Mouse (Mus musculus) liver, embryonic 13.5 days (tissue): Measurements from ENCODE around the gene Prx. TPM values are rescaled to one million over a fixed set of nuclear protein-coding genes. Genes with fewer than 3 reads are reported as not detected.

Experiments used
- ATAC-seq: fragments of 200-750 bp; cut with Nextera tagmentation; 2 replicates; pipeline ENCODE4 v1.8.0; 2017; ENCODE audit warnings: low read depth, mild to moderate bottlenecking, moderate number of reproducible peaks, moderate library complexity
- DNase-seq: peaks from one replicate; pipeline ENCODE4 v3.0.0; 2022
- H3K27ac ChIP-seq: fragments of 300-500 bp; sonication (generic); 2 replicates; pipeline ENCODE4 v1.5.1; 2015; ENCODE audit warnings: moderate library complexity, mild to moderate bottlenecking, inconsistent platforms
- H3K27me3 ChIP-seq: fragments of 300-500 bp; sonication (generic); 2 replicates; pipeline ENCODE4 v1.6.1; 2015; ENCODE audit warnings: mild to moderate bottlenecking, inconsistent platforms
- H3K36me3 ChIP-seq: fragments of 300-500 bp; sonication (generic); 2 replicates; pipeline ENCODE4 v1.6.1; 2015; ENCODE audit warnings: mild to moderate bottlenecking, inconsistent platforms
- H3K4me1 ChIP-seq: fragments of 300-500 bp; sonication (generic); replicated peaks from 2 replicates; pipeline ENCODE4 v1.6.1; 2015; ENCODE audit warnings: inconsistent platforms
- H3K4me2 ChIP-seq: fragments of 300-500 bp; sonication (generic); 2 replicates; pipeline ENCODE4 v1.6.1; 2015; ENCODE audit warnings: inconsistent platforms, mild to moderate bottlenecking, moderate library complexity
- H3K4me3 ChIP-seq: fragments of 300-500 bp; sonication (generic); replicated peaks from 2 replicates; pipeline ENCODE4 v1.5.1; 2015; ENCODE audit warnings: mild to moderate bottlenecking, inconsistent platforms
- H3K9ac ChIP-seq: fragments of 300-500 bp; sonication (generic); 2 replicates; pipeline ENCODE4 v1.6.1; 2015; ENCODE audit warnings: mild to moderate bottlenecking, inconsistent platforms
- H3K9me3 ChIP-seq: fragments of 300-500 bp; sonication (generic); replicated peaks from 2 replicates; pipeline ENCODE4 v1.6.1; 2016; ENCODE audit warnings: inconsistent platforms
- WGBS: fragments of 180-500 bp; shearing (Covaris S2); methylation state at CpG from one replicate; pipeline ENCODE4 v1.1.7; 2015; ENCODE audit not compliant: insufficient replicate concordance; 5-methylcytosine and 5-hydroxymethylcytosine counted together
- polyA plus RNA-seq: library from polyadenylated mRNA; unstranded; fragments of >200 nt; fragmentation: Nextera tagmentation; extraction: Ambion mirVana; gene quantifications from 2 replicates; pipeline ENCODE4 v1.2.1, GENCODE M21; 2015

Gene Prx
- polyA plus RNA-seq, 1 experiment from 2014 or later = 0.78 TPM

DNA sequence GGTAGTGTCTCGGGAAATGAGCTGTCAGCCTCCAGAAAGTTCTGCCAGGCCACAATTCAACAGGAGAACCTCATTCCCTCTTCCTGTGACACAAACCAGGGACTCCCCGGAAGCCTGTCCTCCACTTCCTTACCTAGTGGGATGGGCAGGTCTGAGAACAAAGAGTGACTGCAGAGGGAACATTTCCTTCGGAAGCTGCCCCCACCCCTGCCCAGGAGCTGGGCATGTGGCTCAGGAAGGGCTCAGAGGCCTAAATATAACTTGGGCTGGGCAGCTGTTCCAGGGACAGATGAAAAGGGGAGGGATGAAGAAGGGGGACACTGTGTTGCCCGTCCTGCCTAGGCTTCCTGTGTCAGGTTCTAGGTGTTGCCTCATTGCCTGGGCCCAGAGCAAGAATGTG lies 2.5 kb downstream of the Prx start:
- H3K4me1 ChIP-seq = peaks cover 31% of the 10 kb centered on the region
- no peak overlapping the region for H3K9ac ChIP-seq
- no peak overlapping the region for H3K4me3 ChIP-seq
- no peak overlapping the region for H3K4me2 ChIP-seq
- H3K36me3 ChIP-seq = no peaks in the 10 kb centered on the region
- no peak for ATAC-seq
- DNase-seq = no peak
- WGBS = 50% methylated on average over 4 of the region's 4 CpGs
- H3K27ac ChIP-seq = no peak overlapping the region
- H3K27me3 ChIP-seq = no peaks in the 10 kb centered on the region
- H3K9me3 ChIP-seq = no peaks in the 10 kb centered on the region

DNA sequence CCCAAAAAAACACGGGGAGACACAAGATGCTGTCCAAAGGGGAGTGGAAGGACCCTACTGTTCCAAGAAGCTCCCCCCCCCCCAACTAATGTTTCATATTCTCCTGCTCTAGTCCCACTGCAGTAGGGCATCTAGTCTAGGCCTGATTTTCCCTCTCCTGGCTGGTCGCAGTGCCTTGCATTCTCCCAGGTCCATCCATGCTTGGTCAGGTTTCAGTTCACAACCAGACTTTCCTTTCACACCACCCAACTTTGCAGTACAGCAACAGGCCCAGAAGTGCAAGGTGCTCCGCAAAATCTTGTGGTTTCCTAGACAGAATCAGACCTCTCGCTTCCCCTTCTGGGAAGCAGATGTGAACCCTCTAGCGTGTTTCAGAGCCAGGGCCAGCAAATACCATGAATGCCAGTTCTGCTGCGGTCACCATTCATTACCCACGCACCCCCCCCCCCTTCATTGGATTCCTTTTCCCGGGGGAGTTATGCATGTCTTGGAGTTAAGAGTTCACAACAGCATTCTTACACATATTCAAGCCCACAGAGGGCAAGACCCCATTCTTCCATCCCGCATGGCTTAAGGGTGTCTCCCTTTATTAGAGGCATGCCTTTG lies 7.7 kb downstream of the Prx start:
- peak overlapping the region; percentile 87 for H3K4me2 ChIP-seq
- H3K4me1 ChIP-seq = peaks cover 36% of the 10 kb centered on the region
- DNase-seq = no peak
- no peaks in the 10 kb centered on the region for H3K36me3 ChIP-seq
- ATAC-seq = no peak
- H3K4me3 ChIP-seq = peak overlapping the region; percentile 69
- H3K27ac ChIP-seq = peak overlapping the region; percentile 99
- 36% methylated on average over 9 of the region's 9 CpGs for WGBS
- no peaks in the 10 kb centered on the region for H3K27me3 ChIP-seq
- peak overlapping the region; percentile 73 for H3K9ac ChIP-seq
- H3K9me3 ChIP-seq = no peaks in the 10 kb centered on the region

DNA sequence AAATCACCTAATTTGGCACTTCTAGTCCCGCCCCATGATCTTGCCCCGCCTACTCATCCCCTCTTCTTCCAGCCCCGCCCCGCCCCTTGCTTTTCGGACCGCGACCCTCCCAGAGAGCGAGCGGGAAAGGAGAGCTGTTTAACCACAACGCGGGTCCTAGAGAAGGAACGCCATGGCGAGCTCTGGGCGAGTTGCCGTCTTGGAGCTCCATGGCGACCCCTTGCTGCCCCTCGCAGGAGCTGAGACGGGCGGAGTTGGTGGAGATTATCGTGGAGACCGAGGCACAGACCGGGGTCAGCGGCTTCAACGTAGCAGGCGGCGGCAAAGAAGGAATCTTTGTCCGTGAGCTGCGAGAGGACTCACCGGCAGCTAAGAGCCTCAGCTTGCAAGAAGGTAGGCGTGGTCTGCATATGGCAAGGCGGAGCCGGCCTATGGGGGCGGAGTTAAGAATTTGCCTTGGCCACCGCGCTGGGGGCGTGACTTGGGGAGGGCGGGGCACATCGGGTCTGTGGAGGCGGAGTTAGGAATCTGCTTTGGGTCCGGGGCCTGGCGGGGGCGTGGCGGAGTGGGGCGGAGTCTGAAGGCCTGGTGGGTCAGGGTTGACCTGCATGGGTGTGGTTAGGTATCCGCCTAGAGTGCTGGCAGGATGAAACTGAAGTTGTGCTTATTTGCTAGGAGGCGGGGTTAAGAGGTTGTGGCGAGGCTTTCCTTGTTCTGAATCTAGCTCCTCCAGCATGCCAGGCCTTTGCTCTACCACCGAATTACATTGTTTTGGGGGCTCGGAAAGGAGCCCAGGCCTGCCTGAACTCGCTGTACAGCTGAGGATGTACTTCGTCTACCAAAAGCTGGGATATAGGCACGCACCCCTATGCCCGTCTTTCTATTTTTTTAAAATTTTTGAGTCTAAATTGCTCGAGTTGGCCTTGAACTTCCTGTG lies 8.9 kb downstream of the Prx start:
- under 1% methylated on average over 54 of the region's 54 CpGs for WGBS
- ATAC-seq (peak; percentile 95), DNase-seq (peak; percentile 100)
- Histone ChIP-seq H3K27ac (peak overlapping the region; percentile 99), H3K4me2 (peak overlapping the region; percentile 87), H3K9ac (peak overlapping the region; percentile 74), H3K36me3 (no peaks in the 10 kb centered on the region), H3K4me1 (peaks cover 32% of the 10 kb centered on the region), H3K27me3 (no peaks in the 10 kb centered on the region), H3K9me3 (no peaks in the 10 kb centered on the region), H3K4me3 (peak overlapping the region; percentile 69)

DNA sequence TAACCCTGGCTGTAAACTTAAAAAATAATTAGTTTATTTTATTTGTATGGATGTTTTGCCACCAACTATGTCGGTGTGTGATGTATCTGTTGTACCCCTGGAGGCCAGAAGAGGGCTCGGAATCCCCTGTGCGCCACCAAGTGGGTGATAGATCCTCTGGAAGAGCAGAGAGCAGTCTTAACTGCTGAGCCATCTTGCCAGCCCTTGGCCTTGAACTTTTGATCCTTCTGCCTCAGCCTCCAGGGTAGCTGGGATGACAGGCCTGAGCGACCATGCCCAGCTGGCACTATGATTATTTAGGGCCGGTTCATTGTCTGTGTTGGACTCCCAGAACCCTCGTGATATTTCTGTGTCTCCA lies 9.5 kb downstream of the Prx start:
- Histone ChIP-seq H3K27me3 (no peaks in the 10 kb centered on the region), H3K9me3 (no peaks in the 10 kb centered on the region), H3K9ac (peak overlapping the region; percentile 74), H3K4me2 (peak overlapping the region; percentile 87), H3K27ac (peak overlapping the region; percentile 99), H3K4me1 (peaks cover 31% of the 10 kb centered on the region), H3K36me3 (no peaks in the 10 kb centered on the region), H3K4me3 (peak overlapping the region; percentile 69)
- ATAC-seq = peak; percentile 79
- WGBS = 16% methylated on average over 6 of the region's 6 CpGs
- DNase-seq = peak; percentile 71

DNA sequence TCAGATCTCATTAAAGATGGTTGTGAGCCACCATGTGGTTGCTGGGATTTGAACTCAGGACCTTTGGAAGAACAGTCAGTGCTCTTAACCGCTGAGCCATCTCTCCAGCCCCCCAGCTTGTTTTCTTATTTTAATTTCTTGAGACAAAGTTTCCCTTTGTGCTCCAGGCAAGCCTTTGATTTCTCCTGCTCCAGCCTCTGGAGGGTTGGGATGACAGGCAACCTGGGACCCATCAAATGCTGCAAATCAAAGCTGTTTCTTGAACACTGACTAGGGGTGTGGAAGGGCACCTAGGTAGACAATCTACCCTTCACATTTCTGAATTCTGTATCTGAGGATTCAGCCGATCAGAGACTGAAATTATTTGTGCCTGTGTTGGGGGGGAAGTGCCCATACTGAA lies 11.7 kb downstream of the Prx start:
- 70% methylated on average over 2 of the region's 2 CpGs for WGBS
- no peaks in the 10 kb centered on the region for H3K9me3 ChIP-seq

DNA sequence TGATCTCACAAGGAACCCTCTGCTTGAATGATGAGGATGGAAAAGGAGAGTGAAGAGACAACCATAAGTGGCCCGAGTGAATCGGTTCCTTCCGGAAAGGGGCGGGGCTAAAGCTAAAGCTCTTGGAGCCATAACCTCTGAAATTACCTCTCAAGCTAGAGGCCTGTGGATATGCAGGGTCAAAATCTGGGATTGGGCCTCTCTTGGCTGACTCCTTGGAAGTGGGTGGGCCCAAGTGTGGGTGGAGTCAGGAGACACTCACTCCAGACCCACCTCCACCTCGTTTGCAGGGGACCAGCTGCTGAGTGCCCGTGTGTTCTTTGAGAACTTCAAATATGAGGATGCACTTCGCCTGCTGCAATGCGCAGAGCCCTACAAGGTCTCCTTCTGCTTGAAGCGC lies 15.8 kb downstream of the Prx start:
- peaks cover 5% of the 10 kb centered on the region; the same call in 1 of the 2 replicates for H3K9me3 ChIP-seq
- WGBS = 69% methylated on average over 9 of the region's 9 CpGs
- H3K4me2 ChIP-seq = no peak overlapping the region
- H3K4me3 ChIP-seq = no peak overlapping the region
- ATAC-seq (no peak), DNase-seq (no peak)
- peaks cover 6% of the 10 kb centered on the region; the same call in 1 of the 2 replicates for H3K4me1 ChIP-seq
- H3K27ac ChIP-seq = no peak overlapping the region
- 0 out of 2 replicates have a peak, but pooled peaks cover 6% of the 10 kb centered on the region for H3K36me3 ChIP-seq
- H3K27me3 ChIP-seq = no peaks in the 10 kb centered on the region
- H3K9ac ChIP-seq = no peak overlapping the region

More for the DNA sequence above, 11.7 kb downstream of the Prx start:
- Histone ChIP-seq H3K4me3 (no peak overlapping the region), H3K9ac (no peak overlapping the region), H3K27me3 (no peaks in the 10 kb centered on the region), H3K4me1 (peaks cover 34% of the 10 kb centered on the region), H3K4me2 (no peak overlapping the region), H3K27ac (no peak overlapping the region), H3K36me3 (no peaks in the 10 kb centered on the region)
- ATAC-seq (no peak), DNase-seq (no peak)

DNA sequence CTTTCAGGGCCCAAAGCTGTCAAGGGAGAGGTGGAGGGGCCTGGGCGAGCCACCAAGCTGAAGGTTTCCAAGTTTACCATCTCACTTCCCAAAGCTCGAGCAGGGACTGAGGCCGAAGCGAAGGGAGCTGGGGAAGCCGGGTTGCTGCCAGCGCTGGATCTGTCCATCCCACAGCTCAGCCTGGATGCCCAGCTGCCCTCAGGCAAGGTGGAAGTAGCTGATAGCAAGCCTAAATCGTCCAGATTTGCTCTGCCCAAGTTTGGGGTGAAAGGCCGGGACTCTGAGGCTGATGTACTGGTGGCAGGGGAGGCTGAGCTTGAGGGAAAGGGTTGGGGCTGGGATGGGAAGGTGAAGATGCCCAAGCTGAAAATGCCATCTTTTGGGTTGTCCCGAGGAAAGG lies 19.2 kb downstream of the Prx start:
- WGBS = 65% methylated on average over 9 of the region's 9 CpGs
- no peak for ATAC-seq
- H3K27ac ChIP-seq = no peak overlapping the region

DNA sequence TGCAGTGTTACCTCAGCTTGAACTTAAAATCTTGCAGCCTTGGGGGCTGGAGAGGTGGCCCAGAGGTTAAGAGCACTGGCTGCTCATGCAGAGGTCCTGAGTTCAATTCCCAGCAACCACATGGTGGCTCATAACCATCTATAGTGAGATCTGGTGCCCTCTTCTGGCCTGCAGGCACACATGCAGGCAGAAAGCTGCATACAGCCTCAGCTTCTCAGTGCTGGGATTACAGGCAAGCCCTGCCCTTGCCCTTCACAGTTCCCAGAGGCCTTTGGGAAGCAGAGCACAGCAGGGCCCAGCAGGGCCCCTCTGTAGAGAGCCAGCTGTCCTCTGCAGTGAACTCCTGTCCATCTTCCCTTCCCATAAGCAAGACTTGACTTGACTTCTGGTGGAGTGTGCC lies 21.0 kb downstream of the Prx start:
- ATAC-seq = no peak
- Histone ChIP-seq H3K27ac (no peak overlapping the region), H3K9ac (no peak overlapping the region), H3K27me3 (no peaks in the 10 kb centered on the region), H3K36me3 (0 out of 2 replicates have a peak, but pooled peaks cover 6% of the 10 kb centered on the region), H3K9me3 (peaks cover 6% of the 10 kb centered on the region; the same call in 1 of the 2 replicates), H3K4me2 (no peak overlapping the region), H3K4me3 (no peak overlapping the region), H3K4me1 (peaks cover 7% of the 10 kb centered on the region)
- DNase-seq = no peak

More for the DNA sequence above, 19.2 kb downstream of the Prx start:
- Histone ChIP-seq H3K4me1 (peaks cover 9% of the 10 kb centered on the region), H3K9ac (no peak overlapping the region), H3K36me3 (0 out of 2 replicates have a peak, but pooled peaks cover 6% of the 10 kb centered on the region), H3K27me3 (no peaks in the 10 kb centered on the region), H3K4me3 (no peak overlapping the region), H3K9me3 (peaks cover 6% of the 10 kb centered on the region; the same call in 1 of the 2 replicates), H3K4me2 (no peak overlapping the region)
- DNase-seq = no peak

DNA sequence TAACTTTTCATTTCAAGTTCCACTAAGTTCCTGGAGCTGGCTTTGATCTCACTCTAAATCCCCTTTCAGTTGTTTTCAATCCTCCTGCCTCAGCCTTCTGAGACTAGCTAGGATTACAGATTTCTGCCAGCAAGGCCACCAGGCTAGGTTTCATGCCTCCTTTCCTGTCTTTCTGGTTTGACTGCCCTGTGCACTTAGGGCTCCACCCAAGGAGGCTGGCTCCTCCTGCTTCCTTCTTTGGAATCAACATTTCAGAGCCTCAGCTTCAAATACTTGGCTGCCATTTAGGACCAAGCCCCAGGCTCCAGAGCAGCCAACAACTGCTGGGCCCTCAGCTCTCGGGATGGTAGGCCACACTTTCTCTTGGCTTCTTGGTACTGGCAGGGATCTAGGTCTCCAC lies 21.5 kb downstream of the Prx start:
- no peak overlapping the region for H3K4me3 ChIP-seq
- H3K27ac ChIP-seq = no peak overlapping the region
- H3K9ac ChIP-seq = no peak overlapping the region
- ATAC-seq = no peak
- H3K36me3 ChIP-seq = 0 out of 2 replicates have a peak, but pooled peaks cover 6% of the 10 kb centered on the region
- WGBS = 44% methylated on average over 1 of the region's 1 CpGs
- no peak overlapping the region for H3K4me2 ChIP-seq
- DNase-seq = no peak
- peaks cover 6% of the 10 kb centered on the region; the same call in 1 of the 2 replicates for H3K9me3 ChIP-seq
- no peaks in the 10 kb centered on the region for H3K27me3 ChIP-seq
- H3K4me1 ChIP-seq = peaks cover 12% of the 10 kb centered on the region

DNA sequence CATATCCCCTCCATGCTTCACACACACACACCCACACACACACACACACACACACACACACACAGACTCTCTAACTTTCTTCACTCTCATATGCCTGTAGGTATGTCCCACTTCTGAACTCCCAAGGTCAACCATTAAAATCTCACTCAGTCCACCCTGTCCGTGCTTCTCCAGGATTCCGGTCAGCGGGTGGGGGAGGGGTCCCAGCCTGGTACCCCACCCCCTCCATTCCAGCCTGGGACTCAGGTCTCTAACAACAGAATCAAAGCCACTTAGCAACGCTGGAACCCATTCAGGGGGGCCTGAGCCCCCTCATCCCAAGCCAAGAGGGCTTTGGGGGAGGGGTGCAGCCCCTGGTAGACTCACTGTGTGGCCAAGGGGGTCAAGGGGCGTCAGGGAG lies 23.8 kb downstream of the Prx start, which contains the start of gene Hipk4:
Gene Hipk4, plus strand, starts transcription at position 301 of the 400 bp plus-strand sequence.
- Histone ChIP-seq H3K4me2 (no peak within 1 kb of the TSS), H3K4me1 (peaks cover 27% of the 10 kb centered on the region), H3K27ac (no peak within 1 kb of the TSS), H3K9ac (no peak within 1 kb of the TSS), H3K36me3 (0 out of 2 replicates have a peak, but pooled peaks cover 6% of the 10 kb centered on the region), H3K9me3 (peaks cover 6% of the 10 kb centered on the region; the same call in 1 of the 2 replicates), H3K4me3 (no peak within 1 kb of the TSS), H3K27me3 (no peaks in the 10 kb centered on the region)
- WGBS = 61% methylated on average over 5 of the region's 5 CpGs
- ATAC-seq (no peak), DNase-seq (no peak)

DNA sequence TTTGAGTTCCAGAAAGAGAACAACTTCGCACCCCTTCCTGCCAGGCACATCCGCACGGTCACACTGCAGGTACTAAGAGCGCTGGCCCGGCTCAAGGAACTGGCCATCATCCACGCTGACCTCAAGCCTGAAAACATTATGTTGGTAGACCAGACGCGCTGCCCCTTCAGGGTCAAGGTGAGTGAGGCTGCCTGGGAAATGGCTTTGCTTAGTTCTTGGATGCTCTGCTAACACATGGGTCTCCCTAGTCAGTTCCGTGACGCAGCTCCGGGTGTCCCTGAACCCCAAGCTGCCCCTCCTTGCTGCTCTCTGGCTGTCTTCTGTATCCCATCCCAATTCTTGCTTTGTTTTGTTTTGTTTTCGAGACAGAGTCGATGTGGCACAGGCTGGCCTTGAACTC lies 24.7 kb downstream of the Prx start:
- no peak for DNase-seq
- 89% methylated on average over 13 of the region's 13 CpGs for WGBS
- Histone ChIP-seq H3K4me1 (peaks cover 27% of the 10 kb centered on the region), H3K4me2 (no peak overlapping the region), H3K36me3 (0 out of 2 replicates have a peak, but pooled peaks cover 6% of the 10 kb centered on the region), H3K9me3 (peaks cover 6% of the 10 kb centered on the region; the same call in 1 of the 2 replicates), H3K9ac (no peak overlapping the region), H3K27ac (no peak overlapping the region), H3K27me3 (no peaks in the 10 kb centered on the region), H3K4me3 (no peak overlapping the region)
- ATAC-seq = no peak
